Mouse (Mus musculus): Measurements from ENCODE around the gene Iqub. TPM values are rescaled to one million over a fixed set of nuclear protein-coding genes. Genes with fewer than 3 reads are reported as not detected.

The Iqub gene
- polyA plus RNA-seq, 1 experiment from 2014 or later = 0.13 TPM

DNA sequence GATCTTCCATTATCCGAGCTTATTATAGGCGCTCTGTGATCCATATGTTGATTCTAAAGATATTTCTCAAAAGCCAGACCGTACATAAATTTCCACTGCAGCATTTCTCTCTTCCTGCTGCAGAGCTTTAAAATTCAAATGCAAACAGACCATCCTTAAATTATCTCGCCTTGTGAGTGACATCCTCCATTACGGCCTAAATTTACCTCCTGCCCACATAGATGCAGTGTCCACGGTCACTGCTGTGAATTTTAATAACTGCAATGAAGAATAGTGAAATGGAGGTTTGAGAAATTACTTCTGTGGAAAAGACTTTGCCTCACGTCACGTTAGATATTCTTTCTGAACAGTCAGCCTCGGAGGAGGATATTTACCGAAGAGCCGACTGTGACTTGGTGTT, 98.8 kb downstream of the Iqub start:
- Histone ChIP-seq H3K9me3 (ENCODE audit: control insufficient read depth, low read length) (no peaks in the 10 kb centered on the region), H3K9ac (ENCODE audit: low read length) (no peak overlapping the region), H3K27me3 (ENCODE audit: control insufficient read depth, insufficient read depth, low read length) (no peaks in the 10 kb centered on the region), H3K4me3 (ENCODE audit: low read depth, low read length) (no peak overlapping the region), H3K36me3 (ENCODE audit: control insufficient read depth, insufficient read depth, low read length) (no peaks in the 10 kb centered on the region), H3K27ac (ENCODE audit: low read depth, low read length) (no peak overlapping the region), H3K4me2 (ENCODE audit: low read depth) (no peak overlapping the region), H3K4me1 (ENCODE audit: control insufficient read depth, insufficient read depth, low read length) (no peaks in the 10 kb centered on the region)
- 91% methylated on average over 11 of the region's 11 CpGs for WGBS
- DNase-seq (ENCODE audit: low spot score) (no peak), ATAC-seq (ENCODE audit: insufficient read depth, low FRiP score, low TSS enrichment) (no peak)

DNA sequence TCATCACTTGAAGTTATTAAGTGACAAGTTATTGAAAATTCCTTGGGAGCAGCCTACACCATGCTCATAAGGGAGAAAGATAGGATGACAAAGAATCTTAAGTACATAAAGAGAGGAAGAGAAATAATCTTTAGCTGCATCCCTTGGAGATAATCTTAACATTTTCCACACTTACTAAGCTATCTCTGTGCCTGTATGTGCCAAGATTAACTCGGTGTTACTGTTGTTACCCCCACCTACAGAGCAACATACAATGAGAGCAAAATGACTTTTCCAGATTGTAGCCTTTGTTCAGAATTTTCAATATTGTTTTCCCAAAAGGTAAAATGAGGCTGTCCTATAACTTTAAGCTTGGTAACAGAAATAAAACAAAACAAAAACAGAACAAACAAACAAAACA, 99.4 kb downstream of the Iqub start:
- Histone ChIP-seq H3K9ac (ENCODE audit: low read length) (no peak overlapping the region), H3K4me3 (ENCODE audit: low read depth, low read length) (no peak overlapping the region), H3K9me3 (ENCODE audit: control insufficient read depth, low read length) (no peaks in the 10 kb centered on the region), H3K4me1 (ENCODE audit: control insufficient read depth, insufficient read depth, low read length) (no peaks in the 10 kb centered on the region), H3K4me2 (ENCODE audit: low read depth) (no peak overlapping the region), H3K27ac (ENCODE audit: low read depth, low read length) (no peak overlapping the region), H3K27me3 (ENCODE audit: control insufficient read depth, insufficient read depth, low read length) (no peaks in the 10 kb centered on the region), H3K36me3 (ENCODE audit: control insufficient read depth, insufficient read depth, low read length) (no peaks in the 10 kb centered on the region)
- WGBS = 88% methylated on average over 1 of the region's 1 CpGs
- no peak for DNase-seq (ENCODE audit: low spot score)
- no peak for ATAC-seq (ENCODE audit: insufficient read depth, low FRiP score, low TSS enrichment)

DNA sequence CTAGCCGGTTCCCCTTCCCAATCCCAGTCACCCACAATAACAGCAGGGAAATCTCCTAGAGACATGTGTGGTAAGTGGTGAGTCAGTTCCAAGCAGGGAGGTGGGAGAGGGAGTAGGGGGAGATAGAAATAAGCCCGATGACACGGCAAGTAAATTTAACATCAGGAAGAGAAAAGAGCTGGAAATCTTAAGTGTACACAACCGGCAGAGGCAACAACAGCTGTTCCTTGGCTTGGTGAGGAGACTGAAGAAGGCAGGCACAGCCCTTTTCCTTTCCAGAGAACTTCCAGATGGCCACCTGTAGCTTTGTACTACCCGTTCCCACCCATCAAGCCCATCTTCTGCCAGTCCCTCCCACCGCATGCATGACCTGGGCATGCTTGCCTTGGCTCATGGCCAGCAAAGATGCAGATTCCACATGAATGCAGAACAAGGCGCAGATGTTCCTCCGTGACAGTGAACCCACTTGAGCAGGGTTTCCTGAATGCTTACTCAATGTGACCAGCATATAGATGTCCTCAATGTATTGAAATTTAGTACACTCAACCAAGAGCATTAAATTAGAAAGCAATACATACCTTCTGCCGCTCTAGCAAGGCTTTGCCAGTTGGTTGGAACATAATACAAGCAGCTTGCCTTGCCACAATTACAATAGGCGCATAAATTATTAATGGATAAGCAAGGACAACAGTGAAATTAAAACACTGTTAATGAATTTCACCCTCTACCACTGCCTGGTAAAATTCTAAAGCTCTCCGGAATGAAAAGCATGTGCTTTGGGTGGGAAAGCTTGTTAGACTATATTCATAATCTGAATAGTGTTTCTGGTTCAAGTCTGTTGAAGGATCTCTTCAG, 106.1 kb downstream of the Iqub start:
- DNase-seq (ENCODE audit: low spot score) (peak; percentile 11), ATAC-seq (ENCODE audit: insufficient read depth, low FRiP score, low TSS enrichment) (peak; percentile 58)
- Histone ChIP-seq H3K9ac (ENCODE audit: low read length) (no peak overlapping the region), H3K4me3 (ENCODE audit: low read depth, low read length) (no peak overlapping the region), H3K27me3 (ENCODE audit: control insufficient read depth, insufficient read depth, low read length) (no peaks in the 10 kb centered on the region), H3K9me3 (ENCODE audit: control insufficient read depth, low read length) (no peaks in the 10 kb centered on the region), H3K4me2 (ENCODE audit: low read depth) (no peak overlapping the region), H3K27ac (ENCODE audit: low read depth, low read length) (no peak overlapping the region), H3K36me3 (ENCODE audit: control insufficient read depth, insufficient read depth, low read length) (no peaks in the 10 kb centered on the region), H3K4me1 (ENCODE audit: control insufficient read depth, insufficient read depth, low read length) (no peaks in the 10 kb centered on the region)
- WGBS = 88% methylated on average over 11 of the region's 11 CpGs

DNA sequence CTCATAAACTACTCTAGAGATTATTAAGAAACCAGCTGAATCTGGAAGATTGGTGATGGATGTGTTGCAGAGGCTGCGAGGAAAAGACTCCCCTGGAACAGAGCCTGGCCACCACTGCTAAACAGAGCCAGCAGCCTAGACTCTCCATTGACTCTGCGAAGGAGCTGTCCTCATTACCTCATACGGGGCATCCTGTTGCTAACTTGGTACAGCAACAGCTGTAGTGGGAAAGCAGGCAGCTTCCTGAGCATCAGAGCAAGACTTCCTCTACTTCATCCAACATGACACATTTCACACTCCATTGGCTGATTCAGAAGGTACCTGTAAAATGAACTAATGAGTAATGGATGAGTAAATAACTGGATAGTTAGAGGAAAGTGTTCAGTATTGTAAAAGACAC, 107.1 kb downstream of the Iqub start:
- WGBS = 71% methylated on average over 3 of the region's 3 CpGs
- H3K4me3 ChIP-seq (ENCODE audit: low read depth, low read length) = no peak overlapping the region
- H3K27me3 ChIP-seq (ENCODE audit: control insufficient read depth, insufficient read depth, low read length) = no peaks in the 10 kb centered on the region
- H3K27ac ChIP-seq (ENCODE audit: low read depth, low read length) = no peak overlapping the region
- H3K4me1 ChIP-seq (ENCODE audit: control insufficient read depth, insufficient read depth, low read length) = no peaks in the 10 kb centered on the region
- no peaks in the 10 kb centered on the region for H3K36me3 ChIP-seq (ENCODE audit: control insufficient read depth, insufficient read depth, low read length)
- no peak overlapping the region for H3K4me2 ChIP-seq (ENCODE audit: low read depth)
- H3K9me3 ChIP-seq (ENCODE audit: control insufficient read depth, low read length) = no peaks in the 10 kb centered on the region
- H3K9ac ChIP-seq (ENCODE audit: low read length) = no peak overlapping the region
- DNase-seq (ENCODE audit: low spot score) (no peak), ATAC-seq (ENCODE audit: insufficient read depth, low FRiP score, low TSS enrichment) (no peak)

DNA sequence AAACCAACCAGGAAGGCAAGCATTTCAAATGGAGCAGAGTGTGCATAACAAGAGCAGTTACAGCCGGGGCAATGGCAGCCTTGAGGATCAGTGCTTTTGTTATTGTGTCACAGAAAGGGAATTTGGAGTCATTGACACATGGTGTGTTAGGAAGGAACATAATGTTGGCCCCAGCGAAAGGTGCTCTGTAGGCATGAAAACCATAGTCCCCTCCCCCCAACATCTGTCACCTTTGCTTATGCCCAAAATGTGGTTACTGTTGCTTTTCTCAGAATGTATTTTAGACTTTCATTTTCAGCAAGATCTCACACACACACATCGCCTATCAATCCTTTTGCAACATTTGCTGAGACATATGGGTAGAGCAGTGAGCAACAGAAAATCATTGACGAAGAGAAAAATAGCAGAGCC, 117.6 kb downstream of the Iqub start:
- WGBS = 92% methylated on average over 4 of the region's 4 CpGs
- Histone ChIP-seq H3K9me3 (ENCODE audit: control insufficient read depth, low read length) (no peaks in the 10 kb centered on the region), H3K4me1 (ENCODE audit: control insufficient read depth, insufficient read depth, low read length) (no peaks in the 10 kb centered on the region), H3K4me3 (ENCODE audit: low read depth, low read length) (no peak overlapping the region), H3K27ac (ENCODE audit: low read depth, low read length) (no peak overlapping the region), H3K9ac (ENCODE audit: low read length) (no peak overlapping the region), H3K27me3 (ENCODE audit: control insufficient read depth, insufficient read depth, low read length) (no peaks in the 10 kb centered on the region), H3K36me3 (ENCODE audit: control insufficient read depth, insufficient read depth, low read length) (no peaks in the 10 kb centered on the region), H3K4me2 (ENCODE audit: low read depth) (no peak overlapping the region)
- no peak for DNase-seq (ENCODE audit: low spot score)
- no peak for ATAC-seq (ENCODE audit: insufficient read depth, low FRiP score, low TSS enrichment)

Other genes starting within 250 kb of the Iqub start
- gene Ndufa5, start 12.9 kb upstream of the Iqub start, polyA plus RNA-seq (2014; fragmentation: Nextera tagmentation; extraction: Ambion mirVana) = 275 and 289 TPM in 2 replicates
- gene Asb15, start 13.1 kb upstream of the Iqub start, polyA plus RNA-seq (2014; fragmentation: Nextera tagmentation; extraction: Ambion mirVana) = not detected in 2 replicates
- gene Lmod2, start 82.7 kb upstream of the Iqub start, polyA plus RNA-seq (2014; fragmentation: Nextera tagmentation; extraction: Ambion mirVana) = 0.23 TPM in 1 of 2 replicates, not detected in the other
- 45.3 and 46.2 TPM in 2 replicates for gene Wasl, start 149.9 kb upstream of the Iqub start, polyA plus RNA-seq (2014; fragmentation: Nextera tagmentation; extraction: Ambion mirVana)
- not detected in 2 replicates for gene Hyal6, start 218.2 kb upstream of the Iqub start, polyA plus RNA-seq (2014; fragmentation: Nextera tagmentation; extraction: Ambion mirVana)
- not detected in 2 replicates for gene Hyal4, start 233.3 kb upstream of the Iqub start, polyA plus RNA-seq (2014; fragmentation: Nextera tagmentation; extraction: Ambion mirVana)